Mouse (Mus musculus) spleen, adult 2 months (tissue): ENCODE measurements at regions not wholly inside any gene's neighbourhood (a gene's known extent, or its start where the extent isn't known, plus 50 kb on each side); places are given as distances from the start of the nearest gene placed in this dataset.

Experiments
- DNase-seq, 2 experiments: peaks; one replicate each; pipeline versions ENCODE4 v3.0.0 to v3.0.0-alpha.2; 2012 to 2021; ENCODE audit warnings: low spot score in 2 of 2, low read depth in 1 of 2
- H3K27ac ChIP-seq: fragments of 200-500 bp; 2 replicates; pipeline ENCODE4 v1.5.1; 2012; ENCODE audit warnings: low read length, inconsistent platforms; ENCODE audit not compliant: insufficient read depth
- H3K27me3 ChIP-seq: fragments of 200-500 bp; 2 replicates; pipeline ENCODE4 v1.6.1; 2012; ENCODE audit warnings: mild to moderate bottlenecking, moderate library complexity, low read length, inconsistent platforms; ENCODE audit not compliant: control insufficient read depth, insufficient read depth
- H3K36me3 ChIP-seq: fragments of 200-500 bp; 2 replicates; pipeline ENCODE4 v1.6.1; 2012; ENCODE audit warnings: mild to moderate bottlenecking, low read length, inconsistent platforms; ENCODE audit not compliant: control insufficient read depth, insufficient read depth
- H3K4me1 ChIP-seq: fragments of 200-500 bp; 2 replicates; pipeline ENCODE4 v1.6.1; 2011; ENCODE audit warnings: inconsistent platforms; ENCODE audit not compliant: control insufficient read depth, insufficient read depth, insufficient read length
- H3K4me3 ChIP-seq: fragments of 200-500 bp; 2 replicates; pipeline ENCODE4 v1.5.1; 2011; ENCODE audit warnings: mild to moderate bottlenecking, inconsistent platforms; ENCODE audit not compliant: insufficient read depth, insufficient read length; ENCODE audit errors: extremely low read depth
- CTCF ChIP-seq: fragments of 200-500 bp; IDR thresholded peaks from 2 replicates; pipeline ENCODE4 v1.5.1; 2011; ENCODE audit warnings: mild to moderate bottlenecking, inconsistent platforms; ENCODE audit not compliant: insufficient read depth, insufficient read length, insufficient replicate concordance; ENCODE audit errors: extremely low read depth
- POLR2A ChIP-seq: fragments of 200-500 bp; IDR thresholded peaks from 2 replicates; pipeline ENCODE4 v1.6.1; 2011; ENCODE audit warnings: low read depth, low read length, inconsistent platforms
- WGBS: fragments of 180-500 bp; shearing (Covaris S2); methylation state at CpG from one replicate; pipeline ENCODE4 v1.1.7; 2018; 5-methylcytosine and 5-hydroxymethylcytosine counted together

DNA sequence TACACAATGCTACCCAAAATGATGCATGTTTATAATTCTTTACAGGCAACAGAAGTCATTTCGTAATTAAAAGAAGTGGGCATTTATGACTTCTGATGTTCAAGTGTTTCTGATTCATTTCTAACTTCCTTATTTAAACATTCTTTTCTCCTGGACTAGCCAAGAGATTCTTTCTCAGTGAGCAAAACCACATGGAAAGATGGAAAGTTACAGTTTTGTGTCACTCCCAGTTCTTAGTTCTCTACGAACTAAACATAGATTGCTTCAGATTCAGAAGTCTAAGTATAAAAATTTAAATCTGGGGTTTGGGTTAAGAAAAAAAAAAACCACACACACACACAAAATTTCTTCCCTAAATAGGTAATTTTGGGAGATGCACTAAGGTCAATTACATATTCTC is 288.0 kb upstream of the Paip1 start:
- Histone ChIP-seq H3K4me3 (no peak overlapping the region), H3K27ac (no peak overlapping the region), H3K4me1 (no peaks in the 10 kb centered on the region), H3K27me3 (no peaks in the 10 kb centered on the region), H3K36me3 (no peaks in the 10 kb centered on the region)
- TF ChIP-seq POLR2A (no peak), CTCF (no peak)
- DNase-seq = no peak
- WGBS = 84% methylated on average over 2 of the region's 2 CpGs

DNA sequence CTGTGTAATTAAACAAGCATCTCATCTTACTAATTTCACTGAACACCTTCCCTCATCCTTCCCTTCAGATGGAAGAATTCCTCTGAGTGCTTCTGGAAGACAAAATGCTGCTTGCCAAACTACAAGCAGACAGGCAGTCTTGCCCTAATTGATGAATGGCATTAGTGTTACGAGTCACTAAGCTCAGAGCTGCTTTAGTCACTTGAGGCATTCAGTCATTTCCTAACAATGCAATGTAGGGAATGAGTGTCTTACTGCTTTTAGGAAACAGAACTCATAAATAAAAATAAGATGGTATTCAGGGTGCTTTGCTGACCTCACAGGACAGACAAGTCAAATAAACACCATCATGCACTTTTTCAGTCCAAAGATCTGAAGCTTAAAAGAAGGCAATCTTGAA is 285.1 kb upstream of the Paip1 start:
- no peaks in the 10 kb centered on the region for H3K36me3 ChIP-seq
- WGBS = 0% methylated on average over 1 of the region's 1 CpGs
- DNase-seq = no peak
- TF ChIP-seq CTCF = no peak
- no peak for TF ChIP-seq POLR2A
- no peaks in the 10 kb centered on the region for H3K27me3 ChIP-seq
- H3K4me3 ChIP-seq = no peak overlapping the region
- H3K27ac ChIP-seq = no peak overlapping the region
- no peaks in the 10 kb centered on the region for H3K4me1 ChIP-seq

DNA sequence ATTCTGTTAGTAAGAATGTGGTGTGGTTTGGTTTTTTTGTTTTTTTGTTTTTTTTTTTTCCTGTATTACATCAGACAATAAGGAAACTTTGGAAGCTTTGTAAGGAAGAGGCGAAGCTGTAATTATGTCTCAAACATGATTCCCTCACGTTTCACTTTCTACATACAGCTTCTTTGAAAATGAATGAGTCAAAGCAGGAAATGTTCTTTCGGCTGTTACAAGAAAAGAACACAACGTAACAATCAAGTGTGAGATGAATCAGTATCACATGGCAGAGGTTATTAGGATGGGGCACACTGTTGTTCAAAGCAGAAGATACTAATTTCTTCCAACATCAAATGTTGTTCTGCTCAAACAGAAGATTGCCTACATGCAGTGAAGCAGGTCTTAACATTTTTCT is 282.7 kb upstream of the Paip1 start:
- TF ChIP-seq CTCF = no peak
- no peak for TF ChIP-seq POLR2A
- H3K4me3 ChIP-seq = no peak overlapping the region
- no peaks in the 10 kb centered on the region for H3K4me1 ChIP-seq
- H3K36me3 ChIP-seq = no peaks in the 10 kb centered on the region
- H3K27ac ChIP-seq = no peak overlapping the region
- 51% methylated on average over 4 of the region's 4 CpGs for WGBS
- DNase-seq = no peak
- H3K27me3 ChIP-seq = no peaks in the 10 kb centered on the region

DNA sequence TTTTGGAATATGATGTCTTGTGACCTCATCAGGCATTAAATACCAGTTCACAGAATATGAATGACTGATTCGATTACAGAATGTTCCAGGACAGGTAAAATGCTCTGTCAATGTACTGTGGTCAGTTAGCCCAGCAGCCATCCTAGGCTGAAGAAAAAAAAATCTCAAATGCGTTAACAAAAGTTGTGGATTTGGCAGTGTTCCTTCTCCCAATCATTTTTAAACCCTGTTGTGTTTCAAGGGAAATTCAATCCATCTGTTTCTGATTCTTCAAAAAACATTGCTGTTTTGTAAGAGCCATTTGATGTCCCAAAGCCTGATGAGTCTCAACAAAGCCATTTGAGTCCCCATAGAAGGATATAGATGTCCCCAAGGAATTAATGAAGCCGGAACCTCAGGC is 280.7 kb upstream of the Paip1 start:
- H3K27ac ChIP-seq = no peak overlapping the region
- no peak overlapping the region for H3K4me3 ChIP-seq
- no peak for TF ChIP-seq POLR2A
- no peak for TF ChIP-seq CTCF
- H3K4me1 ChIP-seq = no peaks in the 10 kb centered on the region
- WGBS = 86% methylated on average over 3 of the region's 3 CpGs
- H3K27me3 ChIP-seq = no peaks in the 10 kb centered on the region
- no peaks in the 10 kb centered on the region for H3K36me3 ChIP-seq
- DNase-seq = no peak

DNA sequence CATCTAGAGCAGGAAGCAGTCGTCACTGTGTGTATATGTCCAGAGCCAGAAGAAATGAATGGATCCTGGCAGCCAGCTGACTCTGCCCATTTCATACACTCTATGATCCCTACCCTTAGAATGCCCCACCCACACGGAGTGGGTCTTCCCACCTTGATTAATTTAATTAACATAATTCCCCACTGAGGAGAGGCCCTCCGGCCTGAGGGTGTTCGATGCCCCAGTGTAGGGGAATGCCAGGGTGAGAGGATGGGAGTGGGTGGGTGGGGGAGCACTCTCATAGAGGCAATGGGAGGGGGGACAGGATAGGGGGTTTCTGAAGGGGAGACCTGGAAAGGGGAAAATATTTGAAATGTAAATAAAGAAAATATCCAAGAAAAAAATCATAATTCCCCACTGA is 279.3 kb upstream of the Paip1 start:
- TF ChIP-seq POLR2A (no peak), CTCF (no peak)

DNA sequence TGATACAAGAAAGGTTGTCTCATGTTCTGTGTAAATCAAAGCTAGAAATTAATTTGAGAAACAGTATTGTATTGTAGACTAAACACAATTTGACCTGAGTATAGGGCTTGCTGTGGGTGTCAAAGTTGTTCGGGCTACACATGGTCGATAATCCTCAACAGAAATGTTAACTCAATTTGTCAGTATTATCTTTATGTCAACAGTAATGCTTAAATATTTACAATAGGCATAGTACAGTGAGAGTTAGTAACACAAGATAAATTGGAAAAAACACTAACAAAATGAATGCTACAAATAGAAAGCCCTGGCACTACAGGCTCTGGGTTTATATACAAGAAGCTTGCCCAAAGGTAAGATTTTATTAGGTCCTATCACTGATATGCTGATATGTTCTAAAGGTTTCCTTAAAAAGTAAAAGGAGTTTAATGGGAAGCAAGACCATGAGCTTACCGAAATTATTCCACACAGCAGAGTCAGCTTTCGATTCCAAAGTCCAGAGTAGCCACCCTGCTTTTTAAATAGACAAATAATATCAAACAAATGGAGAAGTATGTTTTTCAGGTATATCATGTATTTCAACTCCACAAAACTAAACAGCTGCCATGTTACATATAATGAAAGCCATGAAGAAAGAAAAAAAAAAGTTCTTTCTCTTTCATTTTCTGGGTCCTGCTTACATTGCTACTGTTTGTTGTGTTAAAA is 277.4 kb upstream of the Paip1 start:
- 88% methylated on average over 4 of the region's 4 CpGs for WGBS
- TF ChIP-seq CTCF (no peak), POLR2A (no peak)
- no peaks in the 10 kb centered on the region for H3K4me1 ChIP-seq
- H3K27ac ChIP-seq = no peak overlapping the region
- no peaks in the 10 kb centered on the region for H3K27me3 ChIP-seq
- no peak for DNase-seq
- H3K36me3 ChIP-seq = no peaks in the 10 kb centered on the region
- H3K4me3 ChIP-seq = no peak overlapping the region

More for the DNA sequence above, 279.3 kb upstream of the Paip1 start:
- Histone ChIP-seq H3K36me3 (no peaks in the 10 kb centered on the region), H3K4me1 (no peaks in the 10 kb centered on the region), H3K27ac (no peak overlapping the region), H3K4me3 (no peak overlapping the region), H3K27me3 (no peaks in the 10 kb centered on the region)
- 82% methylated on average over 4 of the region's 4 CpGs for WGBS
- DNase-seq = no peak

DNA sequence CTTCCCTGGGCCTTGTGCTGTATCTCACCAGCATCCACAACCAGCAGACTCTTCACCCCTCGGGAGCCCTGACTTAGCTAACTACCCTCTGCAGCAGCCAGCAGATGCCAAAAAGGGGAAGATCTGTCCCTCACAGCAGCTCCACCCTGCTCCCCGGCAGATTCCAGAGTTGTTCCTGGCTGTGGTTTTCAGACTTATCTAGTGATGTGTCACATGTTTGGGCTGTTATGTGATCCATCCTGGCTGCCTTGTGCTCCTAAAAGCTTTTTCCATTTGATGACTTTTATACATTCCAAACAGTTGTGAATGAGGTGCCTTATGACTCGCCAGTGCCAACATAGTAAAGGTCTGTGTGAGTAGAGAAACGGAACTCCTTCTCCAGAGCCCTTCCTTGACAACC is 250.6 kb upstream of the Paip1 start:
- H3K27ac ChIP-seq = no peak overlapping the region
- no peaks in the 10 kb centered on the region for H3K4me1 ChIP-seq
- TF ChIP-seq POLR2A (no peak), CTCF (no peak)
- H3K27me3 ChIP-seq = no peaks in the 10 kb centered on the region
- WGBS = 51% methylated on average over 4 of the region's 4 CpGs
- no peaks in the 10 kb centered on the region for H3K36me3 ChIP-seq
- H3K4me3 ChIP-seq = no peak overlapping the region
- DNase-seq = no peak

DNA sequence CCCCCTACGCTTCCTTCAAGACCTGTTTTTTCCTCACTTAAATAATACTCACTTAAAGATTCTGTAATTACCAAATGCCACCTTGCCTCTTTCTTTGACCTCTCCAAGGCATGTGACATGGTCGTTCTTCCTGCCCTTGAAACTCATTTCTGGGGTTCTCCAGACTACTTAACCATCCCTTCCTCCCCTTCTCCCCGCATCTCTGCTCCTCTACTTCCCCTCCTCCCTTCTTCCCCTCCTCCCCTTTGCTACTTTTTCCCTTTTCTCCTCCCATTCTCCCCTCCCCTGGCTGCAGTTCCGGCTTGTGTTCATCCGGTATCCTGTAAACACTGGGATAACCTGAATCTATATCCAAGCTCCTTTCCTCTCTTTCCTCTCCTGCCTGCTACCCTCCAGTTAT is 250.2 kb upstream of the Paip1 start:
- WGBS = 69% methylated on average over 5 of the region's 5 CpGs
- Histone ChIP-seq H3K4me1 (no peaks in the 10 kb centered on the region), H3K36me3 (no peaks in the 10 kb centered on the region), H3K4me3 (no peak overlapping the region), H3K27me3 (no peaks in the 10 kb centered on the region), H3K27ac (no peak overlapping the region)
- no peak for DNase-seq
- TF ChIP-seq CTCF (no peak), POLR2A (no peak)
